Mouse (Mus musculus): Measurements from ENCODE around the gene Nicn1.
"Not testable (repeated sequence)": the region's sequence is repeated elsewhere in the genome, so short reads cannot be mapped to it uniquely, and the experiment has no call there.

The Nicn1 gene

DNA sequence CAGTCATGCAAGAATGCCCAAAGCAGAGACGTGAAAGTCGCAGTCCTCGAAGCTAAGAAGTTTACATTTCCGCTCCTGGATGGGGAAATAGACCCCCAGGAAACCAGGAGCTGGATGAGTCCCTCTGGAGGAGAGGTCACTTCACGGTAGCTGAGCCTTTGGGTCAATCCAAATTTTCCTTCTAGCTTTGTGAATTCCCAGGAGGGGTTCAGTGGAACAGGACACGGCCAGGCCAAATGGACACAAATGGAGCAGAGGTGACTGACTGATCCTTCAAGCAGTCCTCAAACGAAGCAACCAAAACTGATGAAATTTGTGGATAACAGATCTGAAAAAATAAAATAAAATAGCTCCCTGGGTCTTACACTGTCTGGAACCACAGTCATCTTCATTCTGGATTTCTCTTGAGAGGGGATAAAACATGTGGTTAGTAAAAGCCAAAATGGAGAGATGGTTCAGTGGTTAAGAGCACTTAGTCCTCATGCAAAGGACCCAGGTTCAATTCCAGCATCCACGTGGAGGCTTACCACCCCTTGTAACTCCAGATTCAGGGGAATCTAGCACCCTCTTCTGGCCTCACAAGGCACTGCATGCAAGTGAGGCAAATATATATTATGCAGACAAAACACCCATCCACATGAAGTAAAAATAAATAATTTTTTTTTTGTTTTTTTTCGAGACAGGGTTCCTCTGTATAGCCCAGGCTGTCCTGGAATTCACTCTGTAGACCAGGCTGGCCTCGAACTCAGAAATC lies 11.4 kb upstream of the Nicn1 start:
- DNase-seq (ENCODE audit: low read depth in 2 of 2, low spot score in 2 of 2), result peak; percentile 41 to 67

DNA sequence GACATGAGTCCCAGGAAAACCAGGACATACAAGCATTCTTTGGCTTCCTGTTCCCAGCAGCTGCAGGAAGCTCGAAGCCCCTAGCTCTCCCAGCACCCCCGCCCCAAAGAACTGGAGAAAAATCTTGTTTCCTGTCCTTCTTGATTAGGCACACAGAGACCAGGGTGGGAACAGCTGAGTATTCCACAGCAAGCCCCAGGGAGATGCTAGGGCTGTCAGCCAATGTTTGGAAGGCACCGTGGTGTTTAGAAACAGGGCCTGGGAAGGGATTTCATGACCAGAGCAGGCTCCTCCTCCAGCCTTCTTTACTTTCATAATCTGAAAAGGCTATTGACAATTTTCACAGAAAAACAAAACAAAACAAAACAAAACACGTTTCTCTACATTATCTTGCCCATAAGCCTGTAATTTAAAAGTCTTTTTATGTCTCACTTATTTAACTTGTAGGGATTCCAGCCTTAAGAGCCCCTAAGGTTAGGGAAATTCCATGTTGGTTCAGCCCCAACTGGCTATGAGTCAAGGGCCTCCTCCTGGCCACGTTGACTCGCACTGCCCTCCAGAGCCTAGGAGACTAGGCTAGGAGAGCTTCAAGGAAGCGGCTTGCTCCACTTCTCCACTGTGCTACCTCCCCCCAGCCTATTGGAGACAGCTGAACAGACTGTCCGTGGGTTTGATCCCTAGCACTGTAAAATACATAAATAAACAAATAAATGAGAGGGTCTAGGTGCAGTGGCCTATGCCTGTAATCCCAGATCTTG lies 10.0 kb upstream of the Nicn1 start:
- no peak for DNase-seq (ENCODE audit: low read depth in 2 of 2, low spot score in 2 of 2)

DNA sequence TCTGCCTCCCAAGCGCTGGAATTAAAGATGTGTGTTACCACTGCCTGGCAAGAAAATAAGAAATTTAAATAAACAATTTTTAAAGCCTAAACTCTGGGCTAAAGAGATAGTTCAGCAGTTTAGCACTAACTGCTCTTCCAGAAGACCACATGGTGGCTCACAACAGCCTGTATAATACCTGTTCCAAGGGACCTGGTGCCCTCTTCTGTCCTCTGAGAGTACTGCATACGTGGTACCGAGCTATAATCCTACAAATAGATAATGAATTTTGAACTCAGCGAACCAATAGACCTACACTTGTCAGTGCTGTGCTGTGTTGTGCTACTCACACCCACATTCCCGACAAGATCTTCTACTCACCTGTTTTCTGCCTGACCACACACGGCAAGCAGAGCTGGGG lies 5.8 kb upstream of the Nicn1 start:
- peak; percentile 67 to 76 for DNase-seq (ENCODE audit: low read depth in 2 of 2, low spot score in 2 of 2)

DNA sequence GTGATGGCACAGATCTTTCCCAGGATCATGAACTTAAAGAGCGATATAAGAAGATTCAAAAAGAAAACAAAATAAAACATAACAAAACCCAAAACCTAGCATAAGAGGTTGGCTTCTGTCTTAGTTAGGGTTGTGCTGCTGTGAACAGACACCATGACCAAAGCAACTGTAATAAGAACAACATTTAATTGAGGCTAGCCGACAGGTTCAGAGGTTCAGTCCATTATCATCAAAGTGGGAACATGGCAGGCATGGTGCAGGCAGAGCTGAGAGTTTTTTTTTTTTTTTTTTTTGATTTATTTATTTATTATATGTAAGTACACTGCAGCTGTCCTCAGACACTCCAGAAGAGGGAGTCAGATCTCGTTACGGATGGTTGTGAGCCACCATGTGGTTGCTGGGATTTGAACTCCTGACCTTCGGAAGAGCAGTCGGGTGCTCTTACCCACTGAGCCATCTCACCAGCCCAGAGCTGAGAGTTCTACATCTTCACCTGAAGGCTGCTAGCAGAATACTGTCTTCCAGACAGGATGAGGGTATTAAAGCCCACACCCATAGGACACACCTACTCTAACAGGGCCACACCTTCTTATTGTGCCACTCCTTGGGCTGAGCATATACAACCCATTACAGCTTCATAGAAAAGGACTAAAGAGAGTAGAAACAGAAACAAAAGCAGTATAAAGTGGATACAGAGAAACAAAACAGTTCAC lies 2.5 kb upstream of the Nicn1 start:
- DNase-seq (ENCODE audit: low read depth in 2 of 2, low spot score in 2 of 2), result not testable (repeated sequence)

DNA sequence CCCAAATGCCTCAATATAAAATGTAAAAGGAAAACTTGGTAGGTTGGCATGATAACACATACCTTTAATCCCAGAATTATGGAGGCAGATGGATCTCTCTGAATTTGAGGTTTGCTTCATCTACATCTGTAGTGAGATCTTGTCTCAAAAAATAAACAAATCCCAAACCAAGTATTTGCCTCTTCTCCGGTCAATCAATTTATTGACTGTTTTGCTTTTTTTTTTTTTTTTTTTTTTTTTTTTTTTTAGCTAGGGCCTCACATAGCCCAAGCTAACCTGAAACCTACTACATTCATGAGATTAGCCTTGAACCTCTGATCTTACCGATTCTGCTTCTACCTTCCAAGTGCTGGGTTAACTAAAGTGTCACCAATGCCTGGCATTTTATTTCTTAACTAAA lies 882 bp upstream of the Nicn1 start:
- no peak for DNase-seq (ENCODE audit: low read depth in 2 of 2, low spot score in 2 of 2)

DNA sequence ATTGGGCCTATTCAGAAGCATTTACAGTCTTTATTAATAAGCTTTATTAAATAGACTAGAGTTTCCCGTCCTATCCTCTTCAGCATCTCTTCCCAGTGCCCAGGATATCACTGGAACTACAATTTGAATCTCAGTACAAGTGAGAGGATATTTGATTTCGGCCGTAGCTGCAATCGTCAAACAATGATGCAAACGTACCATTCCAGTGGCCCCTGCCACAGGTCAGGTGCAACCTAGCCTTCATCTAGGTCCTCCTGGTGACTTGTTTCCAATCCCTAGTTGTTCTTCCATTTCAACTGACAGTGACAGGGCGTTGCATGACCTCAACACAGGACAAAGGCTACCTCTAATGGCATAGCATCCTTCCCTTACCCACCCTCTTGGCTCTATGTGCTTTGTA lies 544 bp downstream of the Nicn1 start:
- no peak for DNase-seq (ENCODE audit: low read depth in 2 of 2, low spot score in 2 of 2)

DNA sequence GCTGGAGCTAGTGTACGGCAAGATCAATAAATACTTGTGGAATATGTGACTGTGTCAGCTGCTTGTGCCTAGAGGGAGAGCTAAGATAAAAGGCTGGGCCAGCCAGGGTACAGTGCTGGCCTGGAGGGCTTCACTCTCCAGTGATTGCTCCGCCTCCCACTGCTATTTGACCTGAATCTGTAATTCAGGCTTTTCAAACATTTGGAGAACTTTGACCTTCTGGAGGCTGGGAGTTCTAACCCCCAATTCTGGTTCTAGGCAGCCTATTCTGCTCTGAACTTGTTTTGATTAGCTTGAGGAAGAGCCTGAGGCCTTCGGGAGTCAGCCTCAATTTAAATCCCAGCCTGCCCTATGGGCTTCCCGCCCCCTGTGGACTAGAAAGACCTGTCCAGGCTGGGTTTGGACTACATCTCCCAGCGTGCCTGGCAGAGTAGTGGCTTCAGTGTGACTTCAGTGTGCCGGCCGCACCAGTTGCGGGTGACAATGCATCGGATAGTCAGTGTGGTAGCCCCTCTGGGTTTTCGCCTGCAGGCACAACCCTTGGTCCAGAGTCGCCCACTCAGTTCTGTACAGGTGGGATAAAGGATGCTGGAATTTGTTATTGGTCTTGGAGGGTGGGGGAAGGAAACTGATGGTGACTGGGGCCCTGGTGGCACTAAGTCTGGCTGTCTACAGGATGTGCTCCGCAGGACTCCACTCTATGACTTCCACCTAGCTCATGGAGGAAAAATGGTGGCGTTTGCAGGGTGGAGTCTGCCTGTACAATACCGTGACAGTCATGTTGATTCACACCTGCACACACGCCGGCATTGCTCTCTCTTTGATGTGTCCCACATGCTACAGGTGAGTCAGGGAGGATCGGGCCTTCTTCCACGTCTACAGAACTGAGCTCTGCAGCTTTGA lies 6.5 kb downstream of the Nicn1 start, which contains the start of gene Amt:
TSS of gene Amt (plus strand) at position 401 of the 903 bp plus-strand sequence.
- DNase-seq (ENCODE audit: low read depth in 2 of 2, low spot score in 2 of 2), result no peak

DNA sequence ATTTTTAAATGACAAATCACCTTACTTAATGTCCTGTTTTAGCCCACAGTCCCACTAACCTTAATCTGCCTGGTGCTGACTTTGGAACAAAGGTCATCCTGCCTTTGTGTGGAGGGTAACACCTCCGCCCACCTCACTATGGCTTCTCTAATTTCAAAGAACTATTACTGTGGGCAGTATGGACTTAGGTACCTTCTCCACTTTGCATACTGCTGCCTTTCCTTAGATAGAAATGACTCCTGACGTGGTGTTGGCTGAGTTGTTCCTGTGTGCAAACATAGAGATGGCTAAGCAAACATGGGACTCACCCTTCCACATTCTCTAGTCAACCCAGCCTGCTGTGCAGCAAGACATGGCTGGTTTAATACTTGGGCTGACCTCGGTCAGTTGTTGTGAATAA lies 11.6 kb downstream of the Nicn1 start:
- DNase-seq (ENCODE audit: low read depth in 2 of 2, low spot score in 2 of 2), result no peak

DNA sequence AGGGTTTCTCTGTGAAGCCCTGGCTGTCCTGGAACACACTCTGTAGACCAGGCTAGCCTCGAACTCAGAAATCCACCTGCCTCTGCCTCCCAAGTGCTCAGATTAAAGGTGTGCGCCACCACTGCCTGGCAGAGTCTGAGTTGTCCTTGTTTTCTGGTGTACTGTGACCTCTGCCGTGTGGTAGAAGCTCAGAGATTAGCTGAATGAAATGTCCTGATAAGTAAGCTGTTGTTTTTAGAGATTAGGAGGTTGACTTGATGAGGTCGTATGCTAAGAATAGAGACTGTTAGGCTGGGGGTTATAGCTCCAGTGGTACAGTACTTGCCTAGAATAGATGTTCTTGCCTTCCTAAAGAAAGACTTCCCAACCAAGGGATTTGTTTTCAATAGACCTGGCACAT lies 14.5 kb downstream of the Nicn1 start:
- DNase-seq (ENCODE audit: low read depth in 2 of 2, low spot score in 2 of 2), result no peak

DNA sequence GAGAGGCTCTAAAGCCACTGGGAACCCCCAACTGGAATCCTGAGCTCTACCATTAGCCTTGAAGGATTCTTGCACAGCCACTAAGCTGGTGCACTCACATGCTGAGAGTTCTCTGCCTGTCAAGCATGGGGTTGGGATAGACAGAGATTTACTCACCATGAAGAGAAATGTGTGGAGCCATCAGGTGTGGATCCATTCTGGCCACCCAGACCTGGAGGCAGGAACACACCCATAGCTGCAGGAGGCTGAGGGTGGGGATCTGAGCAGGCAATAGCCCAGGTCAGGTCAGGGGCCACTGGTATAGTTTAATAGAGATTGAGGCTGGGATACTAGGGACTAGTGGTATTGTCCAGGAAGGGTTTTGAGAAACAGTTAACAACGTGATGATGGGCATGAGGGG lies 14.9 kb downstream of the Nicn1 start:
- DNase-seq (ENCODE audit: low read depth in 2 of 2, low spot score in 2 of 2), result no peak

DNA sequence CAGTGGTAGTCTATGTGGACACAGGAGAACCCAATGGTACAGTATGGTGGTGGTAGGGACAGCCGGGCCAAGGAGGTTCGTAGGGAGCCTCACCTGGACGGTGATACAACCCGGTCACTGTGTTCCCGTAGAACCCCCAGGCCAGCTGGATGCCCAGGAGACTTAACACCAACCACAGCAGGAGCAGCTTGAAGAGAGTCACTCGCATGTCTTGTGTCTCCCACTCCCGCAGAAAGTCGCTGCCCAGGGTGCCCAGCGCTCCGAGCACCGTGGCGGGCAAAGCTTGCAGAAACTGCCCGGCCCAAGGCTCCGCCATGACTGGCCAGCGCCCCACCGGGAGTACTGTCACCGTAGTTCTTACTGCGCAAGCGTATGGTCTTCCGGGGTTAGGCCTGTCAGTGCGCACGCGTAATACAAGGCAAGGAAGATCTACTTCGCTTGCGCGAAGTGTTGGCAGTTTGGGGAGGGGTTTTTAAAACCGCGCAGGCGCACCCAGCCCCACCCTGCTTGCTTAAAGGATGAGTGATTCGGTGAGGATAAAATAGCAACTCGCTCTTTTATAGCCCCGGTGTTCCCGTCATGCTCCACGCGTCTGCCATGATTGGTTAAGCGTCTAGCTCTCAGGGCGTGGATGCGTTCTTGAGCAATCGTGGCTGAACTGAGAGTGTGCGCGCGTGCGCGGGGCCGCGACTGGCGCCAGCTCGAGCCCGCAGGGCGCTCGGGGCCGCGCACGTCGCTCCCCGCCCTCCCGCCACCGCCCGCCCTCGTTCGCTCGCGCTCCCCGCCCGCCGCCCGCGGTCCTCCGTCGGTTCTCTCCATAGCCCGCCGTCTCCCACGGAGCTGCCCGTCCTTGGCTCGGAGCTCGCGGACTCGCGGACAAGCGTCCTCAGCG lies 15.6 kb downstream of the Nicn1 start, which contains the start of the genes Rhoa and Tcta:
TSS of gene Rhoa (plus strand) at position 501 of the 892 bp plus-strand sequence.
TSS of gene Tcta (minus strand) at position 532 of the 892 bp plus-strand sequence.
- DNase-seq (ENCODE audit: low read depth in 2 of 2, low spot score in 2 of 2), result peak; percentile 97 to 98

DNA sequence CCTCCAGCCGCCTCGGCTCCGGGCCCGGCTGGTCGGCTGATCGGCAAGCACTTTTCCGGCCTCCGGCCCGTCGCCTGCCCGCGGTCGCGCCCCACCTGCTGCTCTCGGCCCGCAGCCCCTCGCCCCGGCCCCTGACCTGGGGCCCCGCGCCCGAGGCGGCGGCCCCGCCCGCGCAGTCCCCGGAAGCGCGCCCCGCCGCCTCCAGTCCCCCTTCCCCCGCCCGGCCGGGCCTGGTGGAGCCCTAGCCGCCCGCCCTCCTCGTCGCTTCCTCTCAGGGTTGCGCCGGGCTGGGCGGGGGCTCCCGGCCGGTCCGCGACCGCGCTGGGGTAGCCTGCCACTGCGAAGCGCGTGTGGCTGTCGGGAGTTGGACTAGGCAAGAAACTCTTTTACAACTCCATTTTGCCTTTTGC lies 16.3 kb downstream of the Nicn1 start:
- peak in 1 of 2 experiments; percentile 71 for DNase-seq (ENCODE audit: low read depth in 2 of 2, low spot score in 2 of 2)

DNA sequence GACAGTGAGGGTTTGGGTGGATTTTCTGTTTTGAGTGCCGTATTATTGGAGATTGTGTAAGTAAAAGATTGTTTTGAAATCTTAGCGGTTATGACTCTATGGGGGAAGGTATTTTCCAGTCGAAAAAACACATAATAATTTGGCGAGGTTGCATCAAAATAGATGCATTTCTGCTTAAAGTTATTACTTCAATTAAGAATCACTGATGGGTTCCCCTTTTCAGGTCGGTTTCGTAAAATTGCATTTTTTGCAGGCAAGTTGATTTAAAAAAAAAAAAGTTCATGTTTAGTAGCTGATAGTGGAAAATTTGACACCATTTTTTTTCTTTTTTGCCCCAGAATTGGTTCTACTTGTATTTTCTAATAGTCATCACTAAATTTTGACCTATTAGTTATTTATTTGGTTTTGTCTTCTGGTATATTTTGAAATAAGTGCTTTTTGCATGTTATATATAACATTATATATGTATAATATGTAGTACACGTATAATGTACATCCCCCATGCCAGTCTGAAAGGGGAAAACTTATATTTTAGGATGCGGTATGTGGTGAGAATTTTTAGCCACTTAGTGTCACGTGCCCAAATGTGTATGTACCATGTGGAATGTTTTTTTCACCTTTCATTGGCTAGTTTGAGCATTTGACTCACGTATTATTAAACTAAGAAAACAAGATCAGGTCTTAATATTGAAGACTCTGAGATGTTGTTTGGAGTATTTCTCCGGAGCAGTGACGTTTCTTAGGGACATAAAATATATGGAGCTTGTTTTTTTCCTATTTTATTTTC lies 17.0 kb downstream of the Nicn1 start:
- no peak for DNase-seq (ENCODE audit: low read depth in 2 of 2, low spot score in 2 of 2)

DNA sequence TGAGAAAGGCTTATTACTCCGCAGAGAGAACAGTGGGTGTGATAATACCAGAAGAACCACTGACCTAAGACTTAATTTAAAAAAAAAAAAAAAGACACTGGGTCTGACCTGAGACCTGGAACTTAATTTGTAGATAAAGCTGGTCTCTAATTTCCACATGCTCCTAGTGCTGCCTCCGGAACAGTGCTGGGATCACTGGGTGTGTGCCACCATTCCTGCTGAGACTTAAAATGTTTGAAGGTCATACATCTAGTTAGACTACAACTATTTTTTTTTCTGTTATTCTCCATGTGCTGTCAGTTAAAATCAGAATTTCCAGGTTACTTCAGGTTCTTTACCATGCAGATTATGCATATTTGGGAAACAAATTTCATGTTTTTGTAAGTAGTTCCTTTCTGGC lies 17.9 kb downstream of the Nicn1 start:
- DNase-seq (ENCODE audit: low read depth in 2 of 2, low spot score in 2 of 2), result no peak

DNA sequence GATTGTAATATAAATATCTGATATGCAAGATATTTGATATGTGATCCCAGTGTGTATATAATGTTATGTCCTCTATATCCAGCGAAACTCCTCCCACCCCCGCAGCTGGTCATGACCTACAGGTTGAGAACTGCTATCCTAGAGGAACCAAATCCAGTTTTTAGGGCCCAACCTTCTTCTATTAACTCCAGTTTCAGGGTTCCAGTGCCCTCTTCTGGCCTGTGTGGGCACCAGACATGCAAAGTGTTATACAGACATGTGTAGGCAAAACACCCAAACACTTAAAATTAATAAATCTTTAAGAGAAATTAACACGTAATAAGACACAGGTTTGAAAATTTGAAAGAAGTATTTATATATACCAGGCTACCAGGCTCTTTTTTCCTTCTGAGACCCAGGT lies 27.3 kb downstream of the Nicn1 start:
- DNase-seq (ENCODE audit: low read depth in 2 of 2, low spot score in 2 of 2), result peak in 1 of 2 experiments; percentile 10

DNA sequence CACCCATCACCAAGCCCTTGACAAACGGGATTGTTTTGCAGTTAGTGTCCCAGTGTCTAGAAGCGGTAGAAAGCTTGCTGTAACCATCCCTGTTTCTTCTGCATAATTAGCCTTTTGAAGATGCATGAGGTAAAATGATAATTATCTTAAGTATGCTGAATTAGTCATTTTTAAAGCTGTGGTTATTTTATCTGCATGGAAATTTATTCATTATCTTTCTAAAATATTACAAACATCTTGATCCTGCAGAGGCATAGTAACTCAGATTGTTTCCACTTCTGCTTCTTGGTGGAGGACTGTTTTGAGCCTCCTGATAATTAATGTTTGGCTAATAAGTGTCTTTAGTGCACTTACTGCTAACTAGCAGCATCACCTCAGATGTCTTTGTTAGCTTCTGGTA lies 28.2 kb downstream of the Nicn1 start:
- DNase-seq (ENCODE audit: low read depth in 2 of 2, low spot score in 2 of 2), result no peak

DNA sequence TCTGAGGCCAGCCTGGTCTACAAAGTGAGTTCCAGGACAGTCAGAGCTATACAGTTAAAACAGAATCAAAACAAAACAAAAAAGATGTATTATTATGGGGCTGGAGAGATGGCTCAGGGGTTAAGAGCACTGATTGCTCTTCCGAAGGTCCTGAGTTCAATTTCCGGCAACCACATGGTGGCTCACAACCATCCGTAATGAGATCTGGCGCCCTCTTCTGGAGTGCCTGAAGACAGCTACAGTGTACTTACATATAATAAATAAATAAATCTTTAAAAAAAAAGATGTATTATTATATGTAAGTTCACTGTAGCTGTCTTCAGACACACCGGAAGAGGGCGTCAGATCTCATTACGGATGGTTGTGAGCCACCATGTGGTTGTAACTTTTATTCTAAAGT lies 31.8 kb downstream of the Nicn1 start:
- not testable (repeated sequence) for DNase-seq (ENCODE audit: low read depth in 2 of 2, low spot score in 2 of 2)

DNA sequence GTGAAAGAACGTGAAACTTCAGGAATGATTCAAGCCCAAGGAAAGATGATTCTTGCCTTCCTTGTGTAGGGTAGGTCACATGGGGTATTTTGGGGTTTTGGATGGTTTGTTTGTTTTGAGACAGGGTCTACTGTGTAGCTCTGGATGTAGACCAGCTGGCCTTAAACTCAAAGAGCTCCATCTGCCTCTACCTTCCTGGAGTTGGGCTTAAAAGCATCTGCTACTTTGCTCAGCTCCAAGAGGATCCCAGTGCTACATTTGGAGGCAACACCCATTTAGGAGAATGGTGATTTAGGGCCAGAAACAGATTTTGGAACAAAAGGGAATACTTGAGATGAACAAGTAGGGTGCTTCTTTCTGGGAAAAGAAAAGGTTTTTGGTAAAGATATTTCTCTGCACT lies 34.6 kb downstream of the Nicn1 start:
- no peak for DNase-seq (ENCODE audit: low read depth in 2 of 2, low spot score in 2 of 2)

DNA sequence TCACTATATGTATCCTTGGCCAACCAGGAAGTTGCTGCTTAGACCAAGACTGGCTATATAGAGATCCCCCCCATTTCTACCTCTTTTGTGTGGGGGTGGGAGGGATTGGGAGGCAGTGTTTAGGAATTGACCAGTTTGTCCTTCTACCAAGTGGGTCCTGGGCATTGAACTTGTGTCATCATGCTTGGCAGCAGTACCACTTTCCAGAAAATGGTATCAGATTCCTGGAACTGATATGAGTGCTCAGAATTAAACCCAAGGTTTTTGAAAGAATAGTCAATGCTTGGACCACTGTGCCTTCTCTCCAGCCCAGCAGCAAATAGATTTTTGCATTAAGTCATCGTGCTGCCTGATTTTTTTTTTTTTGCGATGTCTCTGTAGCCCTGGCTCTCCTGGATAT lies 35.6 kb downstream of the Nicn1 start:
- no peak for DNase-seq (ENCODE audit: low read depth in 2 of 2, low spot score in 2 of 2)
